ENCODE assay signal across 8 mouse cellular contexts in the genomic region with DNA sequence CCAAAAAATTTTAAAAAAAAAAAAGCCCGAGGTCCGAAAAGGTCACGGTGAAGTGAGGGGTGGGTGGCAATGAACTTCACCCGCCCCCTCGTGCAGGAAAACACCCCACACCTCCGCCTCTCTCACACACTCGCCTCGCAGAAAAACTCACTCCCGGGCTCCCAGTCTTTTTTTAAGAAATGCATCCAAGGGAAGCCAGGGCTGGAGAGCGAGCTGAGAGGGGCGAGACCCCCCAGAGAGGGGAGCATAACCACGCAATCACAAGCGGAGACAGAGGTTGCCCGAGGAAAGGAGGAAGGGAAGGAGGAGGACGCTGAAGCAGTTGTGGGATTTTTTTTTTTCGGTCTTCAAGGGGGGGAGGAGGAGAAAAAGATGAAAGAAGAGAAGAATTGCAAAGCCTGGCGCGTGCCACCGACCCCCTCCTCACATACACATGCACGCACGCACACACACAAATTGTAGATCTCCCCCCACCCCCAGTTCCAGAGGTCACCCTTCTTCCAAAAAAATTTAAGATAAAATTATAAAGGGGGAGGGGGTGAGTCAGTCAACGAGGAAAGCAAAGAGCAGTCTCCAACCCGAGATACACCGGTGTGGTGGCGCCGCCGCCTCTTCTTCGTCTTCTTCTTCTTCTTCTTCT. TPM values are rescaled to one million over a fixed set of nuclear protein-coding genes. Genes with fewer than 3 reads are reported as not detected.
DNase-seq lines count a peak whose midpoint lies in the region; ATAC-seq and TF ChIP-seq lines count a peak whose summit lies in the region.

No protein-coding gene starts in this region.

- under 1% methylated on average over 28 of the region's 28 CpGs for whole genome bisulfite sequencing in forebrain, embryonic 12.5 days
- under 1% methylated on average over 28 of the region's 28 CpGs for WGBS in hindbrain, embryonic 15.5 days
- WGBS in liver, embryonic 15.5 days (ENCODE audit: insufficient replicate concordance): under 1% methylated on average over 28 of the region's 28 CpGs

- H3K9ac ChIP-seq in forebrain, embryonic 12.5 days: peak overlapping the region; percentile 93
- peak overlapping the region; percentile 69 for H3K9ac ChIP-seq in hindbrain, embryonic 15.5 days
- peak overlapping the region; percentile 15; the same call in 1 of the 2 replicates for H3K9ac ChIP-seq in liver, embryonic 15.5 days

- H3K4me3 ChIP-seq in bone marrow macrophage, adult 2 months (ENCODE audit: insufficient read depth, low read length): peak overlapping the region; percentile 39
- H3K4me3 ChIP-seq in forebrain, embryonic 12.5 days (replicated peaks): peak overlapping the region; percentile 75
- H3K4me3 ChIP-seq in hindbrain, embryonic 15.5 days: peak overlapping the region; percentile 97
- peak overlapping the region; percentile 56 for H3K4me3 ChIP-seq in liver, embryonic 15.5 days (replicated peaks)

- no peak for TF ChIP-seq CTCF in bone marrow macrophage, adult 2 months (IDR thresholded peaks at IDR 0.05; ENCODE audit: low read depth, low read length)

- TF ChIP-seq POLR2A in bone marrow macrophage, adult 2 months (IDR thresholded peaks at IDR 0.05; ENCODE audit: borderline replicate concordance, low read depth, low read length): no peak

- no peaks in the 10 kb centered on the region for H3K36me3 ChIP-seq in forebrain, embryonic 12.5 days (replicated peaks)
- no peaks in the 10 kb centered on the region for H3K36me3 ChIP-seq in hindbrain, embryonic 15.5 days
- no peaks in the 10 kb centered on the region for H3K36me3 ChIP-seq in liver, embryonic 15.5 days (replicated peaks)

- ATAC-seq in forebrain, embryonic 12.5 days (ENCODE audit: low FRiP score): peak; percentile 10
- ATAC-seq in hindbrain, embryonic 15.5 days (ENCODE audit: low FRiP score, low read depth): peak; percentile 23
- ATAC-seq in liver, embryonic 15.5 days (ENCODE audit: insufficient read depth): peak; percentile 5; the same call in 1 of the 2 replicates

- no peaks in the 10 kb centered on the region for H3K4me1 ChIP-seq in bone marrow macrophage, adult 2 months (ENCODE audit: control insufficient read depth, insufficient read depth, low read length)
- H3K4me1 ChIP-seq in forebrain, embryonic 12.5 days: peaks cover 34% of the 10 kb centered on the region
- peaks cover 30% of the 10 kb centered on the region for H3K4me1 ChIP-seq in hindbrain, embryonic 15.5 days (replicated peaks)
- H3K4me1 ChIP-seq in liver, embryonic 15.5 days (replicated peaks): 0 out of 2 replicates have a peak, but pooled peaks cover 10% of the 10 kb centered on the region

- H3K27ac ChIP-seq in bone marrow macrophage, adult 2 months (ENCODE audit: insufficient read depth, low read depth, low read length): no peak overlapping the region
- H3K27ac ChIP-seq in forebrain, embryonic 12.5 days: peak overlapping the region; percentile 94
- peak overlapping the region; percentile 91 for H3K27ac ChIP-seq in hindbrain, embryonic 15.5 days (replicated peaks)
- H3K27ac ChIP-seq in liver, embryonic 15.5 days (replicated peaks): 0 out of 2 replicates have a peak overlapping the region, but pooled peaks have one; percentile 33

- peaks cover 9% of the 10 kb centered on the region; the same call in 1 of the 2 replicates for H3K27me3 ChIP-seq in forebrain, embryonic 12.5 days
- no peaks in the 10 kb centered on the region for H3K27me3 ChIP-seq in hindbrain, embryonic 15.5 days
- H3K27me3 ChIP-seq in liver, embryonic 15.5 days: peaks cover 66% of the 10 kb centered on the region

- intact Hi-C loops in left cerebral cortex, postnatal 25 days (cut with DNase I): loop anchor here (5.0 to 10.0 kb wide), 7 partner anchors 70 to 1042 kb away; no protein-coding TSS in a partner anchor

- no peaks in the 10 kb centered on the region for H3K9me3 ChIP-seq in forebrain, embryonic 12.5 days
- no peaks in the 10 kb centered on the region for H3K9me3 ChIP-seq in hindbrain, embryonic 15.5 days
- no peaks in the 10 kb centered on the region for H3K9me3 ChIP-seq in liver, embryonic 15.5 days (replicated peaks)

- DNase-seq in left cerebral cortex, adult 18-20 months (ENCODE audit: low spot score in 2 of 2): peak; percentile 8 to 25
- no peak for DNase-seq in left cerebral cortex, postnatal 25 days (ENCODE audit: low spot score in 2 of 2)
- DNase-seq in right cerebral cortex, postnatal 14 days: peak; percentile 18
- no peak for DNase-seq in urinary bladder, postnatal 14 days (ENCODE audit: low spot score)

- H3K4me2 ChIP-seq in forebrain, embryonic 12.5 days: peak overlapping the region; percentile 76
- H3K4me2 ChIP-seq in hindbrain, embryonic 15.5 days: peak overlapping the region; percentile 92
- peak overlapping the region; percentile 67 for H3K4me2 ChIP-seq in liver, embryonic 15.5 days

RNA-seq across cellular contexts. Expression of gene Auts2, which starts 0.6 kb away (rescaled TPM):
- 100 to 1,000 TPM; 101 to 109 TPM for total RNA-seq in left cerebral cortex, adult 18-20 months (2021)
- 100 to 1,000 TPM in 1 of 2 experiments, 10 to 100 TPM in 1; 95.9 to 104 TPM for total RNA-seq in left cerebral cortex, postnatal 25 days (2021)
- polyA plus RNA-seq in bone marrow macrophage, adult 2 months (2012; ENCODE audit: insufficient read depth, insufficient read length, missing spikeins): 0.47 and 0.55 TPM in 2 replicates
- 90.0 and 94.8 TPM in 2 replicates for polyA plus RNA-seq in forebrain, embryonic 12.5 days (2016; fragmentation: Nextera tagmentation; extraction: Ambion mirVana)
- polyA plus RNA-seq in hindbrain, embryonic 15.5 days (2015; fragmentation: Nextera tagmentation; extraction: Ambion mirVana): 64.9 and 76.2 TPM in 2 replicates
- polyA plus RNA-seq in liver, embryonic 15.5 days (2015; fragmentation: Nextera tagmentation; extraction: Ambion mirVana): 1.4 and 1.6 TPM in 2 replicates

Comparison
In these comparisons a context has a peak if more than half of its experiments do, and no peak if none do; other contexts are left out.
1. DNase-seq: peak in left cerebral cortex, adult 18-20 months (2 of 2) and right cerebral cortex, postnatal 14 days (single experiment); none in left cerebral cortex, postnatal 25 days (0 of 2) and urinary bladder, postnatal 14 days (single experiment).
2. H3K4me3 ChIP-seq: peak in every context shown above with its lines; median percentile 97 in hindbrain, embryonic 15.5 days; 75 in forebrain, embryonic 12.5 days; 56 in liver, embryonic 15.5 days; 39 in bone marrow macrophage, adult 2 months.
3. H3K9ac ChIP-seq: peak in every context shown above with its lines; median percentile 93 in forebrain, embryonic 12.5 days; 69 in hindbrain, embryonic 15.5 days; 15 in liver, embryonic 15.5 days.
4. RNA of gene Auts2, which starts 0.6 kb away (polyA plus RNA-seq): 90.0 to 94.8 TPM in forebrain, embryonic 12.5 days and 64.9 to 76.2 TPM in hindbrain, embryonic 15.5 days; 1.4 to 1.6 TPM in liver, embryonic 15.5 days and 0.47 to 0.55 TPM in bone marrow macrophage, adult 2 months; every median in the first group is over 10 times any median in the second.
5. Peak in every context shown above with its lines, with median percentiles within 50 percentile points of each other: ATAC-seq and H3K4me2 ChIP-seq.